Mouse (Mus musculus) thymus, adult 2 months (tissue): ENCODE results near the gene Gse1.

Experiments
- CTCF ChIP-seq: fragments of 200-500 bp; IDR thresholded peaks from 2 replicates; pipeline ENCODE4 v1.5.1; 2012; ENCODE audit warnings: mild to moderate bottlenecking, control low read depth, low read length, moderate library complexity, borderline replicate concordance; ENCODE audit not compliant: control insufficient read depth, poor library complexity, insufficient read depth; ENCODE audit errors: extremely low read depth
- POLR2A ChIP-seq: fragments of 200-500 bp; IDR thresholded peaks from 2 replicates; pipeline ENCODE4 v1.6.1; 2012; ENCODE audit warnings: mild to moderate bottlenecking, low read length, control low read depth, moderate library complexity; ENCODE audit not compliant: control insufficient read depth, poor library complexity, insufficient read depth; ENCODE audit errors: extremely low read depth

GRCm38 (mm10) chr8:120244553-120244952 is 16.3 kb downstream of the Gse1 start:
- no peak for TF ChIP-seq POLR2A
- TF ChIP-seq CTCF, result 0 out of 2 replicates have a peak, but pooled peaks have one; percentile 25
